Mouse (Mus musculus) liver, postnatal 0 days (tissue): ENCODE results near the gene Rgl1. TPM values are rescaled to one million over a fixed set of nuclear protein-coding genes. Genes with fewer than 3 reads are reported as not detected.

ENCODE experiments used
- ATAC-seq: fragments of 200-750 bp; cut with Nextera tagmentation; 2 replicates; pipeline ENCODE4 v1.8.0; 2017; ENCODE audit warnings: mild to moderate bottlenecking, moderate library complexity
- DNase-seq: peaks from one replicate; pipeline ENCODE4 v3.0.0-alpha.2; 2016
- H3K27ac ChIP-seq: fragments of 300-500 bp; sonication (generic); 2 replicates; pipeline ENCODE4 v1.5.1; 2014; ENCODE audit warnings: antibody characterized with exemption, moderate library complexity, mild to moderate bottlenecking, low read depth
- H3K27me3 ChIP-seq: fragments of 300-500 bp; sonication (generic); 2 replicates; pipeline ENCODE4 v1.6.1; 2014; ENCODE audit warnings: low read length, control low read depth, mixed read lengths; ENCODE audit not compliant: insufficient read depth
- H3K36me3 ChIP-seq: fragments of 300-500 bp; sonication (generic); replicated peaks from 2 replicates; pipeline ENCODE4 v1.6.1; 2014; ENCODE audit warnings: mild to moderate bottlenecking, control low read depth, low read length, moderate library complexity, mixed read lengths; ENCODE audit not compliant: insufficient read depth
- H3K4me1 ChIP-seq: fragments of 300-500 bp; sonication (generic); 2 replicates; pipeline ENCODE4 v1.6.1; 2014; ENCODE audit warnings: antibody characterized with exemption, mild to moderate bottlenecking, control low read depth; ENCODE audit not compliant: insufficient read depth
- H3K4me2 ChIP-seq: fragments of 300-500 bp; sonication (generic); 2 replicates; pipeline ENCODE4 v1.6.1; 2014; ENCODE audit warnings: low read depth, mild to moderate bottlenecking, low read length, moderate library complexity, mixed read lengths
- H3K4me3 ChIP-seq: fragments of 300-500 bp; sonication (generic); 2 replicates; pipeline ENCODE4 v1.5.1; 2014; ENCODE audit warnings: low read depth, low read length
- H3K9ac ChIP-seq: fragments of 300-500 bp; sonication (generic); replicated peaks from 2 replicates; pipeline ENCODE4 v1.6.1; 2014; ENCODE audit warnings: mild to moderate bottlenecking, moderate library complexity
- H3K9me3 ChIP-seq: fragments of 300-500 bp; sonication (generic); 2 replicates; pipeline ENCODE4 v1.6.1; 2016; ENCODE audit warnings: mild to moderate bottlenecking, control low read depth, low read length, mixed read lengths
- CTCF ChIP-seq: sonication (generic); IDR thresholded peaks from 2 replicates; pipeline ENCODE4 v1.5.1; 2016; ENCODE audit warnings: antibody characterized with exemption, low read depth
- EP300 ChIP-seq: IDR thresholded peaks from 2 replicates; pipeline ENCODE4 v1.6.1; 2016; ENCODE audit warnings: antibody characterized with exemption, low read depth, mild to moderate bottlenecking
- WGBS: fragments of 180-500 bp; shearing (Covaris S2); extraction: QIAGEN DNeasy Blood & Tissue Kit; methylation state at CpG from one replicate; pipeline ENCODE4 v1.1.7; 2014; ENCODE audit not compliant: insufficient replicate concordance; 5-methylcytosine and 5-hydroxymethylcytosine counted together
- polyA plus RNA-seq: library from polyadenylated mRNA; unstranded; fragments of >200 nt; fragmentation: Nextera tagmentation; extraction: Ambion mirVana; gene quantifications from 2 replicates; pipeline ENCODE4 v1.2.1, GENCODE M21; 2015

Rgl1 gene
- polyA plus RNA-seq, 1 experiment from 2014 or later = 16.2 TPM

DNA sequence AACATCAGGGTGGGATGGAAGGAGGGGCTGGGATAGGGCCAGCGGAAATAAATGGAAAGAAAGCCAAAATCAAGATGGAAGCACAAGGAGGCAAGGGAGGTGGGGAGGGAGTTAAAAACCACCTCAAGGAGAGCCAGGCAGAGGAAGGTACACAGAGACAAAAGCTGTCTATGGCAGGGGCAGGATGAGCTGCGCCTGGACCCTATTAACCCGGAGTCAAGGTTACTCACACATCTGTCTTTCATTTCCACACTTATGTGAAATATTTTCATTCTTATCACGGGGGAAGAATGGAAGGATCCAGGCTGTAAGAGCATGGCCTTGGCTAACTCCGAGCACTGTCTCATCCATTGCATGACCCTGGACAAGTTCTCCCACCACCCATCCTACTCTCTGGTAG lies 202.9 kb downstream of the Rgl1 start:
- ATAC-seq = no peak
- 73% methylated on average over 5 of the region's 5 CpGs for WGBS

DNA sequence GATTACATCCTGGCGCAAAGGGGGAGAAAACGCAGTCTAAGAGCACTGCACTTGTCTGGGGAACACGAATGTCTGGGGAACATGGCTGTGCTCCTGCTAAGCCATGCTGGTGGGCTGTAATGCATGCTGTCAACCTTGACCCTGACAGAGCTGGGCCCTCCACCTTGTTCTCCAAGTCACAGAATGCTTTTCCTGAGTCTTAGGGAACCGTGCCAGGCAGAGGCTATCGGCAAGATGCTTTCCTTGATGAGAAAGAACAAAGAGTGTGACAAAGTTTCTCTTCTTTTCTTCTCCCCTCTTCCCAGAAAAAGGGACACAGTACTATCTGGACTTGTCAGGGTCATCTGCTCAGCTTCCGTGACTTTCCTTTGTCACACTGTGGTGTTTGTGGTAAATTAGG lies 203.3 kb downstream of the Rgl1 start:
- Histone ChIP-seq H3K4me2 (no peak overlapping the region), H3K4me3 (no peak overlapping the region), H3K9ac (no peak overlapping the region), H3K9me3 (no peaks in the 10 kb centered on the region), H3K4me1 (0 out of 2 replicates have a peak, but pooled peaks cover 3% of the 10 kb centered on the region), H3K27me3 (no peaks in the 10 kb centered on the region), H3K36me3 (peaks cover 5% of the 10 kb centered on the region; the same call in 1 of the 2 replicates), H3K27ac (no peak overlapping the region)
- 79% methylated on average over 6 of the region's 6 CpGs for WGBS
- no peak for DNase-seq
- ATAC-seq = no peak
- TF ChIP-seq EP300 = no peak
- no peak for TF ChIP-seq CTCF

More for the DNA sequence above, 202.9 kb downstream of the Rgl1 start:
- no peak overlapping the region for H3K4me3 ChIP-seq
- no peak overlapping the region for H3K4me2 ChIP-seq
- H3K9me3 ChIP-seq = no peaks in the 10 kb centered on the region
- peaks cover 5% of the 10 kb centered on the region; the same call in 1 of the 2 replicates for H3K36me3 ChIP-seq
- no peak for DNase-seq
- no peaks in the 10 kb centered on the region for H3K27me3 ChIP-seq
- no peak overlapping the region for H3K9ac ChIP-seq
- H3K27ac ChIP-seq = no peak overlapping the region
- TF ChIP-seq CTCF (no peak), EP300 (no peak)
- 0 out of 2 replicates have a peak, but pooled peaks cover 3% of the 10 kb centered on the region for H3K4me1 ChIP-seq

GRCm38 (mm10) chr1:152560477-152560876 lies 205.7 kb downstream of the Rgl1 start:
- H3K27me3 ChIP-seq = no peaks in the 10 kb centered on the region
- no peaks in the 10 kb centered on the region for H3K9me3 ChIP-seq
- 71% methylated on average over 5 of the region's 5 CpGs for WGBS
- no peaks in the 10 kb centered on the region for H3K4me1 ChIP-seq
- H3K9ac ChIP-seq = no peak overlapping the region
- H3K4me2 ChIP-seq = no peak overlapping the region
- H3K36me3 ChIP-seq = no peaks in the 10 kb centered on the region
- H3K27ac ChIP-seq = no peak overlapping the region
- no peak for DNase-seq
- no peak overlapping the region for H3K4me3 ChIP-seq
- TF ChIP-seq CTCF (no peak), EP300 (no peak)
- ATAC-seq = no peak

GRCm38 (mm10) chr1:152556576-152557281 lies 209.4 kb downstream of the Rgl1 start:
- peak; percentile 50 for ATAC-seq
- no peaks in the 10 kb centered on the region for H3K27me3 ChIP-seq
- WGBS = 57% methylated on average over 14 of the region's 14 CpGs
- peaks cover 16% of the 10 kb centered on the region for H3K36me3 ChIP-seq
- no peak overlapping the region for H3K4me3 ChIP-seq
- no peaks in the 10 kb centered on the region for H3K4me1 ChIP-seq
- no peak for DNase-seq
- H3K4me2 ChIP-seq = no peak overlapping the region
- TF ChIP-seq EP300 (no peak), CTCF (no peak)
- no peak overlapping the region for H3K9ac ChIP-seq
- no peaks in the 10 kb centered on the region for H3K9me3 ChIP-seq
- 0 out of 2 replicates have a peak overlapping the region, but pooled peaks have one; percentile 32 for H3K27ac ChIP-seq

- H3K9ac ChIP-seq = no peak overlapping the region
- DNase-seq = peak; percentile 27
- H3K4me3 ChIP-seq = no peak overlapping the region
- TF ChIP-seq CTCF (no peak), EP300 (no peak)
- H3K27ac ChIP-seq = 0 out of 2 replicates have a peak overlapping the region, but pooled peaks have one; percentile 32
- no peaks in the 10 kb centered on the region for H3K4me1 ChIP-seq
- H3K9me3 ChIP-seq = no peaks in the 10 kb centered on the region
- no peaks in the 10 kb centered on the region for H3K27me3 ChIP-seq
- WGBS = 61% methylated on average over 7 of the region's 7 CpGs
- peak; percentile 66 for ATAC-seq
- H3K36me3 ChIP-seq = peaks cover 18% of the 10 kb centered on the region
- no peak overlapping the region for H3K4me2 ChIP-seq
These were observed 210.1 kb downstream of the Rgl1 start for GRCm38 (mm10) chr1:152555944-152556573.

DNA sequence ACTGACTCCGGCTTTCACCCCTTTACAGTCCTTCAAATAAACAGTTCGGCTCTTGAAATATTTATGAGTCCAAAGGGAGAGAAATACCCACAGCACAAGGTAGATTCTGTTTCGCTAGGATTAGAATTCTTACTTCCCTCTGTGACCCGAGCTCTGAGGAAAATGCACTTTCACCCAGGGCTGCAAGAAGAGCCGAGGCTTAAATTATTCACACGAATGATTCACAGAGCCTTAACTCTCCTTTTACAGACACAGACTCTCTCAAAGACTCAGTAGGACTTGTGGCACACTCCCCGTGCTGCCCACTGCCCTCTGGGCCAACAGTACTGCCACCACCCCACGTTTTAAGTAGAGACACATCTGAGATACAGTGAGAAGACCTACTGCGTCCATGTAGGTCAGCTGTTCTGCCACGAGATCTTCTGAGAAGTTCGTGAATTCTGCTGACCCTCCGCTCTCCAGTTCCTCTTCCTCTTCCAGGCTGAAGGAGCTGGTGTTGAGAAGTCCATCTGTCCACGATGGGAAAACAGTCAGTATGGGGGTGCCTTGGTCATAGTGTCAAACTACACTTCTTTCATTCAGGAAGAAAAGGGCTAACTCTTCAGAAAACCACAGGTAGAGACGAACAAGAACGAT lies 212.1 kb downstream of the Rgl1 start:
- no peak for DNase-seq
- TF ChIP-seq EP300 = no peak
- TF ChIP-seq CTCF = no peak
- no peaks in the 10 kb centered on the region for H3K9me3 ChIP-seq

More for the DNA sequence above, 212.1 kb downstream of the Rgl1 start:
- 57% methylated on average over 15 of the region's 15 CpGs for WGBS
- no peaks in the 10 kb centered on the region for H3K27me3 ChIP-seq
- H3K4me3 ChIP-seq = no peak overlapping the region
- peak overlapping the region; percentile 5; the same call in 1 of the 2 replicates for H3K27ac ChIP-seq
- peaks cover 22% of the 10 kb centered on the region for H3K36me3 ChIP-seq
- no peak overlapping the region for H3K9ac ChIP-seq
- no peak for ATAC-seq
- H3K4me2 ChIP-seq = no peak overlapping the region
- no peaks in the 10 kb centered on the region for H3K4me1 ChIP-seq
